Mouse (Mus musculus): ENCODE measurements around the gene Hfe. TPM values are rescaled to one million over a fixed set of nuclear protein-coding genes. Genes with fewer than 3 reads are reported as not detected.
"Not testable (repeated sequence)": the region's sequence is repeated elsewhere in the genome, so short reads cannot be mapped to it uniquely, and the experiment has no call there.

Hfe gene
- 10 to 100 TPM; 25.6 to 25.7 TPM for total RNA-seq (2021)
- long read RNA-seq, experiment 1, transcript Hfe-202 (6 exons, 3,572 nt): major isoform, 29 of 41 reads
- long read RNA-seq, experiment 1, transcript Hfe-203 (5 exons, 816 nt): minor isoform, 8 of 41 reads
- long read RNA-seq, experiment 1, partial matches to known transcripts: 1 of 41 reads
- long read RNA-seq, experiment 1, other reads (novel, unspliced or antisense): 3 of 41 reads
- long read RNA-seq, experiment 2, transcript Hfe-202 (6 exons, 3,572 nt): major isoform, 15 of 33 reads
- long read RNA-seq, experiment 2, transcript Hfe-203 (5 exons, 816 nt): minor isoform, 12 of 33 reads
- long read RNA-seq, experiment 2, partial matches to known transcripts: 3 of 33 reads
- long read RNA-seq, experiment 2, other reads (novel, unspliced or antisense): 3 of 33 reads

DNA sequence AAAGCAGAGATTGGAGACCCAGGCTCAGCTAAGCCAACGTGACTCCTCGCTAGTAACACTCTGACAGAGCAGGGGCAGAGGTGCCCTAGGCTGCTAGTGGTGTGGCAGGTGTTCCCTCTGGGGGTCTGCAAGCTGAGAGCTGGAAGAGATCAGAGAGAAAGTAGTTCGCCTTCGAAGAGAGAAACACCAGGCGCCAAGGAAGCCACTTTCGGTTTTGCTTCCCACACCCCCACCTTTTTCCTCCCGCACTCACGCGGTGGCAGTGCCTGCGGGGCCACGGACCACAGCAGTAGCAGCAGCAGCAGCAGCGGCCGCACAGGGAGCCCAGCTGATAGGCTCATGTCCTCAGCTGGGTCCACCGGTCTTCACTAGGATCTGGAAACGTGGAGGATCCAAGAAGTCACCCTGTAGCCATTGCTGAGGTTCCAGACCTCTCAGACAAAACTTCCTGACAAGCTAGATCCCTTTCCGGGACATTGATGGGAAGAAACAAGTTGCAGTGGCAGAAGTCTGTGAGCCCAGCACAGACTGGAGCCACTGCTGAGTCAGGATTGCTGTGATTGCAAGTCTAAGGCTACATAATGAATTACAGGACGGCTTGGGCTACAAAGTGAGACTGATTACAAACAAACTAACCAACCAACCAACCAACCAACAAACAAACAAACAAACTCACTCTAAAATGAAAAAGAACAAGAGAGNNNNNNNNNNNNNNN, at the start of gene Hfe:
Gene Hfe (minus strand): TSS at position 481 of the 716 bp plus-strand sequence.
- DNase-seq (ENCODE audit: low spot score): peak; percentile 53

DNA sequence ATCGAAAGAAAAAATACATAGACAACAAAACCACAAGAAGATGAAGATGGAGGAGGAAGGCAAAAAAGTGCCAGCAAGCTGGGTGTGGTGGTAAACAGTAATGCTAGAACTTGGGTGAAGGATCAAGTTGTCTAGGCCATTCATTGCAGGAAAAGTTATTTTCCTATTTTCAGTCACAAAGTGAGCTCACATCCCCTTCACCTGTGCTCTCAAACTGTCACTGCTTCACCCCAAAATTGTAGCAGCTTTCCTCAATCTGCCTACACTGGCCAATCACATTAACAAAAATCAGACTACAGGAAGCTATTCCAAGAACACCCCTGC, 49.2 kb upstream of the Hfe start:
- DNase-seq (ENCODE audit: low spot score): no peak

- no peak for DNase-seq (ENCODE audit: low spot score)
These were observed 48.7 kb upstream of the Hfe start for GRCm38 (mm10) chr13:23759251-23759771.

DNA sequence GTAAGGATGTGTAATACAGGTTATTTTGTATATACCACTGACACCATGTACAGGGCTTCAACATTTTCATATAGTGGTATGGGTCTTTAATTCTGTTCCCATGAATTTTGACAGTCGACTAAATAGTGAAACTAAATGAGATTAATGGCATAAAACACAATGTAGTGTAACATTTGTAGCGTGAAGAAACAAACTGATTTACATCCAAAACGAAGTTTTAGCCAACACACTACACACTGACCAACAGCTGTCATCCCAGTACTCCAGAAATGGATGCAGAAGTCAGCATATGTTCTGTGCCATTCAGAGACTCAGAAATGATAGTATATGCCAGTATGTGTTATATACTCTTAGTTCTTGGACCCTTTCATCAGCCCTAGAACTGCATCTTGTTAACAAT, 47.3 kb upstream of the Hfe start:
- no peak for DNase-seq (ENCODE audit: low spot score)

- no peak for DNase-seq (ENCODE audit: low spot score)
These were observed 46.6 kb upstream of the Hfe start for GRCm38 (mm10) chr13:23757211-23757773.

GRCm38 (mm10) chr13:23756790-23757189, 46.1 kb upstream of the Hfe start, which contains the start of gene Hist1h4b:
Gene Hist1h4b, plus strand, starts transcription at chr13:23757013.
- peak; percentile 50 for DNase-seq (ENCODE audit: low spot score)

DNA sequence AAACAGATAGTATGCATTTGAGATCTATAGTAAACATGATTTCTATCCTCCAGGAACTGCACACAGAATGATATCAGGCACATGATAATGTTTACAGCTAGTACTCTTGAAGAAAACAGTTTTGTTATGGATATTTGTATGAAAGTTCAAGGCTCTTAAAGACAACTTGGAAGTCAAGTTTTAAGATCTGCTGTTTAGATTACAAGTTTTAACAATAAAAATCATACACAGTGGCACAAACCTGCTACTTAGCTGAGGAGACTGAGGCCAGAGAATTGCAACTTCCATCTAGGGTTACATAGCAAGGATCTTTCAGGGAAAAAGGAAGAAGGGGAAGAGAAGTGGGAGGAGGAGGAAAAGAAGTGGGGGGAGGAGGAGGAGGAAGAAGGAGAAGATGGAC, 44.3 kb upstream of the Hfe start:
- DNase-seq (ENCODE audit: low spot score): no peak

DNA sequence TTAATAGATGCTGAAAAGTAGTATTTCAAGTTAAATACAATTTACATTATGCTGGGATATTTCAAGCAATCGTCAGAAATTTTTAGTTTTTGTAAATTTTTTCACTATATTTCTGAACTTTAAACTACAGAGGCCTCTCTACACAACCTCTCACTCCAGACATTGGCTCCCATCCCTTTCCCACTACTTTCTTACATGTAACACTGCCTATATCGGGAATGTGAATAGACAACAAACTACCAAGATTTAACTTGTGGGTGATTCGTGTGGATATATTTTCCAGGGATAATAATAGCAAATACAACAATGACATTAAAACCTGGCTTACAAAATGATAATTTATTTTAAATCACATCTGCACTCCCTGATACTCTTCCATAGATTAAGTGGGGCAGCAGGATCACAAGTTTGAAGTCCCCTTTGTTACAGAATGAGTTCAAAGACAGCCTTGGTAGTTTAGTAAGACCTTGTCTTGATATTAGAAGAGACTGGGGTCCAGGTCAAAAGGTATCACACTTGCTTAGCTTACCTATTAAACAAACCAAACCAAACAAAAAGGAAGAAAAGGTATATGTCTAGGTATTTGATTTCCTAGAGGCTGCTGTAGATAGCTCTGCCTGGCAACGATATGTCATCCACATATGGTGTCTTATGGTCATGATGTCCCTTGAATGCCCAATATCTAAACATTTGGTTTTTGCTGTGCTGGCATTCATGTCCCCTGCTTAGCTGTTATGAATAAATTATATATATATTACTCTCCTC, 42.8 kb upstream of the Hfe start:
- DNase-seq (ENCODE audit: low spot score): no peak

DNA sequence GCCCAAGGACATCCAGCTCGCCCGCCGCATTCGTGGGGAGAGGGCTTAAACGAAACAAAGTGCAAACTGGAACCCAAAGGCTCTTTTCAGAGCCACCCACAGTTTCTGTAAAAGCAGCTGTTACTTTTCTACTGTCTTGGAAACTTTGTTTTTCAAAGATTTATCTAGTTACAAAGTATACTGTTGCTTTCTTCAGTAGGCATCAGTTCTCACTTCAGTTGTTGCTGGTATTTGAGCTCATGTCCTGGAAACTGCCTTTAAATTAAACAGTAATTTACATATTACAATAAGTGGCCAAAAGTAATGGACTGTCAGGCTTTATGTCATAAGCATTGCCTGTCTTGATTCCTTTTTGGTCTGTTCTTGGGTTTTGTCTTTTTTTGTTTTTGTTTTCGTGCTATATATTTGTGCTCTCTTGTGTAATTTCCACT, 42.1 kb upstream of the Hfe start:
- DNase-seq (ENCODE audit: low spot score): no peak

DNA sequence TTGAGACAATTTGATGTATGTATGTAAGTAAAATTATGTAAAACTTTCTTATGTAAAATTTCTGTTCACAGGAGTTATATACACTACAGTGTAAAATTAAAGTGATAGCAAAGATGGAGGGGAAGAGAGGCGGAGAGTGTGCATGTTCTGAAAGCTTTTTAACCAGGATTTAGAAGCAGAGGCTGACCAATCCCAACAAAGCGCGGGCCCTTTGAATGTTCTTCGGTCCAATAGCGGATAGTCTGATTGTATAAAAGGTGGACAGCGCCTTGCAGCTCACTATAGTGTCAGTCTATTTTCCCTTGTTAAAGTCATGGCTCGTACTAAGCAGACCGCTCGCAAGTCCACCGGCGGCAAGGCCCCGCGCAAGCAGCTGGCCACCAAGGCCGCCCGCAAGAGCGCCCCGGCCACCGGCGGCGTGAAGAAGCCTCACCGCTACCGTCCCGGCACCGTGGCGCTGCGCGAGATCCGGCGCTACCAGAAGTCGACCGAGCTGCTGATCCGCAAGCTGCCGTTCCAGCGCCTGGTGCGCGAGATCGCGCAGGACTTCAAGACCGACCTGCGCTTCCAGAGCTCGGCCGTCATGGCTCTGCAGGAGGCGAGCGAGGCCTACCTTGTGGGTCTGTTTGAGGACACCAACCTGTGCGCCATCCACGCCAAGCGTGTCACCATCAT, 41.5 kb upstream of the Hfe start, which contains the start of gene Hist1h3b:
Gene Hist1h3b (plus strand): TSS at position 201 of the 675 bp plus-strand sequence.
- DNase-seq (ENCODE audit: low spot score): peak; percentile 44

- DNase-seq (ENCODE audit: low spot score): no peak
These were observed 40.9 kb upstream of the Hfe start for GRCm38 (mm10) chr13:23751478-23751956.

- not testable (repeated sequence) for DNase-seq (ENCODE audit: low spot score)
These were observed 40.3 kb upstream of the Hfe start, which contains the start of gene Hist1h2ab for GRCm38 (mm10) chr13:23750839-23751477. Gene Hist1h2ab, plus strand, starts transcription at chr13:23751126.

DNA sequence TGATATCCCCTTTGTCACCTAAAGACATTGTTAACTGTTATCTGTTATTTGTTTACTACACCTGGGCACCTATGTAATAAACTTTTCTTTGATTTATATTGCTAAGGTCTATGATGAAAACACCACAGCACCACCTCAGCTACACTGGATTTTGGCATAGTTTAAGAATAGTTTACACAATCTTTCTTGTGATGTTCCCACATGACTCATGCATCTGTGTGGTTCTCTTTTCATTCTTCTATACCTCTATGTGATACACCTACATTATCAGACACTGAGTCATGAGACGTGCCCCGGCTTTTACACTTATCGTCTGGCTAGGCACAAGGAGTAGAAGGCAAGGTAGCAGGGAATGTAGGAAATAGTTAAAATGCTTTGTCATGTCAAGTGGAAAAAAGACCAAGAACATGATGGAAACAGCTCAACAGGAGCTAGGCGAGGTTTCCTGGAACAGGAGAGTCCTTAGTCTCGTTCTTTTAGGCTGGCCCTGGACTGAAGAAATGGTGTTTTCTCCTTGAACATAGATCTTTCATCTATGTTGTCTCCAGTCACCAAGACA, 39.0 kb upstream of the Hfe start:
- DNase-seq (ENCODE audit: low spot score): no peak

DNA sequence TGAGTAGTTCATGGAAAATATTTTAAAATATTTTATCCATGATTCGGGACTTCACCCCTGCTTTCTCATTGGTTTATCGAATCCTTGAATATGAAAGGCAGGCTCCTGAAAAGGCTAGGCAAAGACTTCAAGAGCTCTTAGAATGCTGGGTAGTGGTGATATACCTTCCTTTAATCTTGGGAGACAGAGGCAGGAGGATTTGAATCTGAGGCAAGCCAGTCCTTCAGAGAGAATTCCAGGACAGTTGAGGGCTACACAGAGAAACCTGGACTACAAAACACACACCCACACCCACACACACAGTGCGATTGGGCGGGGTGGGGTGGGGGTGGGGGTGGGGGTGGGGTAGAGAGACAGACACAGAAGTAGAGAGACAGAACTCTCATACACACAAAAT, 37.2 kb upstream of the Hfe start:
- no peak for DNase-seq (ENCODE audit: low spot score)

DNA sequence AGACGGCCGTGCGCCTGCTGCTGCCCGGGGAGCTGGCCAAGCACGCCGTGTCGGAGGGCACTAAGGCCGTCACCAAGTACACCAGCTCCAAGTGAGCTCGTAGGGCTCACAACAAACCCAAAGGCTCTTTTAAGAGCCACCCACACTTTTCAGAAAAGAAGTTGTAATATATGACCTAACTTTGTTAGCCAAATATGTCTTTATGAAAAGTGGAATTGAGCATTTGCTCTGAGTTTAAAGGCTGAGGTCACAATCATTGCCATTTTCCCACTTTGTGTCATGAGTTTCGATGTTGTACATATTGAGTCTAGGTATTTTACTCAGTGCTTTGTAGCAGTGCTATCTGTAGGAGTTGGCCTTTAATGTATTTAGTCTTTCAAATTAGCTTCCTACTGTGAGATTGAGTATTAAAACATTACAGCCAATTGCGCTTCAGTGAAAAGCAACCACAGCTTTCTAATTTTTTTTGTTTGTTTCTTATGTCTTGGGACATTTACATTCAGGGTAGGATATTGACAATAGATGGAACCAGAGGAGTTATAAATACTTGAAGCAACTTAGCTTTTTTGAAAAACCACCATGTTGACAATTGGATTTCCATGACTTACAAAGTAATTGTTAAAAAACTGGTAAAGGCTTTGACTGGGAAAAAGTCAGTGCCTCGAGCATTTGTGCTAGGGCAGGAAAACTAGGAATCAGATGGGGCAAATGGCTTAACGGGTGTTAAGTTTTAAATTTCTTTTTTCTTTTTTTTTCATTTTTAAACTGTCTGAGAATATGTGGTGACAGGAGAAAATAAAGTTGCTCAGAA, 36.6 kb upstream of the Hfe start:
- no peak for DNase-seq (ENCODE audit: low spot score)

DNA sequence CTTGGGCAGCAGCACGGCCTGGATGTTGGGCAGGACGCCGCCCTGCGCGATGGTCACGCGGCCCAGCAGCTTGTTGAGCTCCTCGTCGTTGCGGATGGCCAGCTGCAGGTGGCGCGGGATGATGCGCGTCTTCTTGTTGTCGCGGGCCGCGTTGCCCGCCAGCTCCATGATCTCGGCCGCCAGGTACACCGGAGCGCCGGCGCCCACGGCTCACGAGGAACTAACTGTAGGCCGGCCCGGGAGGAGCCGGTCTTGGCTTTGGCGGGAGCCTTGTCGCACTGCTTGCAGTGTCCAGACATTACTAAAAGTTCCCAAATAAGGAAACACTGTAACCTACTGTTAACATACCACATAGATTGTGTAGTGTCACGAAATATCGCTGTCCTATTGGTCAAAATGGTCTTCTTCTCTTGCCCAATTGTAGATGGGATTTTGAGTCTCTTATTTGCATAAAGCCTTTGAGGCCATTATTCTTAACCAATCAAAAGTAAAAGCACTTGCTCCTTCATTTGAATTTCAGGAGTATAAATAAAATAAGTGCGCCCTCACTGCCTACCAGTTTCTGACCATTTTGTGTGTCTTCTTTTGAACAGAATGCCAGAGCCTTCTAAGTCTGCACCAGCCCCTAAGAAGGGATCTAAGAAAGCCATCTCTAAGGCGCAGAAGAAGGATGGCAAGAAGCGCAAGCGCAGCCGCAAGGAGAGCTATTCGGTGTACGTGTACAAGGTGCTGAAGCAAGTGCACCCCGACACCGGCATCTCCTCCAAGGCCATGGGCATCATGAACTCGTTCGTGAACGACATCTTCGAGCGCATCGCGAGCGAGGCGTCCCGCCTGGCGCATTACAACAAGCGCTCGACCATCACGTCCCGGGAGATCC, 35.8 kb upstream of the Hfe start, which contains the start of gene Hist1h2bb:
Gene Hist1h2bb (plus strand): TSS at position 534 of the 880 bp plus-strand sequence.
- DNase-seq (ENCODE audit: low spot score): peak; percentile 43

DNA sequence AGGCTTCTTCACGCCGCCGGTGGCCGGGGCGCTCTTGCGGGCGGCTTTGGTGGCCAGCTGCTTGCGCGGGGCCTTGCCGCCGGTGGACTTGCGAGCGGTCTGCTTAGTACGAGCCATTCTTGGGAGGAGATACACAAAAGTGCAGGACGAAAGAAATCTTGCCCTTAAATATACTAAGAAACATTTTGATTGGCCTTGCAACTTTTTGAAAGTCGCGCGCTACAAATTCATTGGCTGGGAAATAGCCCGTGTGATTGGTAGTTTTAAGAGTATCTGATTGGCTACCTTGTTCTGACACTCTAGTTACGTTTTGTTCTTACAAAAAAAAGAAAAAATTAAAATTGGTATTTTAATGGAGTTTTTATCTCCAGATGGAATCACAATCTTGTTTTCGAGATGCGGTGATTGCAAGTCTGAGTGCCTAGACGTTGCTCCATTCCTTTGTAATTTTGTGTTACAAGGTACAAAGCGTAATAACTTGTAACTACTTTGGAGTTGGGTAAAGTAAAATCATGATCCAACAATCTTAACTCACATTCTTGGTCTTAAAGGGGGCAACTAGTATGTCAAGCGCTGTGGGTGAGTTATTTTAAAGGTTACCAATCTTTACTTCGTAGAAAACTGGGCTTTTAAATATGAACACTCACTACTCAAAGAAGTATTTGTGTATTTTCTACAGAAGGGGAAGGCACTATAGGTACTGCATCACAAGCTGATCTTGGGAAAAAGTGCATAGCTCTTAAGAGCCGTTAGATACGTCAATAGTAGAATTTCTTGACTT, 34.9 kb upstream of the Hfe start, which contains the start of gene Hist1h3c:
Gene Hist1h3c (minus strand): TSS at position 222 of the 781 bp plus-strand sequence.
- peak; percentile 80 for DNase-seq (ENCODE audit: low spot score)

Measured in gastrocnemius, adult 18-20 months (tissue).